Mouse (Mus musculus) liver, adult 2 months (tissue): Measurements from ENCODE around the gene Ncdn. TPM values are rescaled to one million over a fixed set of nuclear protein-coding genes. Genes with fewer than 3 reads are reported as not detected.

Source experiments
- DNase-seq: peaks from one replicate; pipeline ENCODE4 v3.0.0-alpha.2; 2011; ENCODE audit warnings: low read depth, low spot score; ENCODE audit errors: extremely low read depth
- H3K27ac ChIP-seq: fragments of 200-500 bp; replicated peaks from 2 replicates; pipeline ENCODE4 v1.5.1; 2012; ENCODE audit warnings: low read depth, mild to moderate bottlenecking, control low read depth, inconsistent platforms, low read length; ENCODE audit not compliant: insufficient read depth
- H3K27me3 ChIP-seq: fragments of 200-500 bp; 2 replicates; pipeline ENCODE4 v1.6.1; 2012; ENCODE audit warnings: mild to moderate bottlenecking, moderate library complexity, low read length, inconsistent platforms; ENCODE audit not compliant: control insufficient read depth, insufficient read depth
- H3K36me3 ChIP-seq: fragments of 200-500 bp; 2 replicates; pipeline ENCODE4 v1.6.1; 2012; ENCODE audit warnings: low read length, inconsistent platforms; ENCODE audit not compliant: control insufficient read depth, insufficient read depth
- H3K4me1 ChIP-seq: fragments of 200-500 bp; 2 replicates; pipeline ENCODE4 v1.6.1; 2011; ENCODE audit warnings: low read length; ENCODE audit not compliant: control insufficient read depth, insufficient read depth
- H3K4me3 ChIP-seq: fragments of 200-500 bp; 2 replicates; pipeline ENCODE4 v1.5.1; 2011; ENCODE audit warnings: low read depth, mild to moderate bottlenecking, control low read depth, low read length, moderate library complexity; ENCODE audit not compliant: insufficient read depth
- H3K79me2 ChIP-seq: fragments of 200-500 bp; 2 replicates; pipeline ENCODE4 v1.6.1; 2012; ENCODE audit warnings: inconsistent platforms, mild to moderate bottlenecking, low read length, moderate library complexity; ENCODE audit not compliant: control insufficient read depth, insufficient read depth
- H3K9ac ChIP-seq: fragments of 200-500 bp; 2 replicates; pipeline ENCODE4 v1.6.1; 2012; ENCODE audit warnings: low read depth, mild to moderate bottlenecking, control low read depth, inconsistent platforms, low read length
- CTCF ChIP-seq: fragments of 200-500 bp; IDR thresholded peaks from 2 replicates; pipeline ENCODE4 v1.5.1; 2011; ENCODE audit warnings: low read depth, low read length, control low read depth
- POLR2A ChIP-seq: fragments of 200-500 bp; IDR thresholded peaks from 2 replicates; pipeline ENCODE4 v1.6.1; 2011; ENCODE audit warnings: low read length, control low read depth; ENCODE audit not compliant: insufficient read depth; ENCODE audit errors: extremely low read depth
- WGBS: fragments of 180-500 bp; shearing (Covaris S2); methylation state at CpG from one replicate; pipeline ENCODE4 v1.1.7; 2018; 5-methylcytosine and 5-hydroxymethylcytosine counted together
- polyA plus RNA-seq: library from polyadenylated mRNA; depleted of rRNA; stranded (reverse); fragments of >200 nt; gene quantifications from 2 replicates; pipeline ENCODE4 v1.2.3, GENCODE M21; 2012; rRNA removed
- total RNA-seq: library from RNA; depleted of rRNA; stranded (reverse); fragments of >200 nt; gene quantifications from 2 replicates; pipeline ENCODE4 v1.2.3, GENCODE M21; 2014; rRNA removed

Ncdn gene
- total RNA-seq (2.4 and 4.2 TPM in 2 replicates), polyA plus RNA-seq (10.0 and 12.8 TPM in 2 replicates)

DNA sequence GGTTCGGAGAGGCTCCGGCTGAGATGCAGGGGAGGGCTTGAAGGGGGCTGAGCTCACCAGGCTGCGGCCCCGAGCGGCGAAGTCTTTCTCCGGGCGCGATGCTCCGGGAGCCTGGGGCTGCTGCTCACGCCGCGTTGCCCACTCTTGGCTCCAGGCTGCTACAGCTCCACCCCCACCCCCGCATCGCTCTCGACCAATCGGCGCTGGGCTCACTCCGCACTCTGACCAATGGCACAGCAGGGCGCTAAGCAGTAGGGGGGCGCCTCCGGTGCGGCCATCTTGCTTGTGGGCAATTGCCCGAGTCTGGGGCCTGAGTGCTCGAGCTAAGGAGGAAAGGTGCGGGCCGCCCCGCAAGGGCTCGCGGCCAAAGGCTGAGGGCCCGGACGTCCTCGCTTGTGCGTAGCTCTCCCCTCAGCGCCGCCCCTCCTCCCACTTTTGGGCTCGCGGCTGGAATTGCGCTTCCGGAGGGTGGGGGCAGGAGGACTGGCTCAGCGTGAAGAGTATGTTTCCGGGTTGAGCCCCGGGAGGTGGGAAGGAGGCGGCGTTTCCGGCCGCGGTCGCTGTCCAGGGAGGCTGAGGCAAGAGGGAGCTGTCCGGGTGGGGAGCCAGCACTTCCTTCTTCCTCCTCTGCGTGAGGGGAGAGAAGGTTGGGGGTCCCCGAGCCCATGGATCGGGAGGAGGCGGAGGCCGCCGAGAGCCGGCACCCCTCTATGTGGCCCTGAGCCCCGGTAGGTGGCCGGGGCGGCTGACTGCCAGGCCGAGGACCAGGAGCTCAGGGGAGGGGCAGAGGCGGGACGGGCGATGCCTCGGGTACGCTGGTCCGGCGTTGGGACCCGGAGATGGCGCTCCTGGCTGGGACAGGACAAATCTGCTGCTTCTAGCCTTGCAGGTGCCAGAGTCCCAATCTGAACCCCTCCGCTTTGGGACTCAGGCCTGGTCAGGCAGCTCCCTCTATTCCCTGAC is at the start of gene Ncdn, which contains the start of gene AU040320:
Gene Ncdn, minus strand, starts transcription at position 171 of the 963 bp plus-strand sequence.
Gene AU040320, plus strand, starts transcription at position 277 of the 963 bp plus-strand sequence.
- peak within 1 kb of the TSS; percentile 90 for H3K27ac ChIP-seq
- DNase-seq, result peak; percentile 82
- H3K79me2 ChIP-seq, result peaks cover 5% of the 10 kb centered on the region; the same call in 1 of the 2 replicates
- H3K36me3 ChIP-seq, result peaks cover 5% of the 10 kb centered on the region; the same call in 1 of the 2 replicates
- no peaks in the 10 kb centered on the region for H3K27me3 ChIP-seq
- H3K4me1 ChIP-seq, result peaks cover 6% of the 10 kb centered on the region
- peak within 1 kb of the TSS; percentile 88 for H3K9ac ChIP-seq
- peak within 1 kb of the TSS; percentile 82 for H3K4me3 ChIP-seq
- TF ChIP-seq POLR2A (peak; percentile 42), CTCF (no peak)
- WGBS, result 1% methylated on average over 71 of the region's 71 CpGs

DNA sequence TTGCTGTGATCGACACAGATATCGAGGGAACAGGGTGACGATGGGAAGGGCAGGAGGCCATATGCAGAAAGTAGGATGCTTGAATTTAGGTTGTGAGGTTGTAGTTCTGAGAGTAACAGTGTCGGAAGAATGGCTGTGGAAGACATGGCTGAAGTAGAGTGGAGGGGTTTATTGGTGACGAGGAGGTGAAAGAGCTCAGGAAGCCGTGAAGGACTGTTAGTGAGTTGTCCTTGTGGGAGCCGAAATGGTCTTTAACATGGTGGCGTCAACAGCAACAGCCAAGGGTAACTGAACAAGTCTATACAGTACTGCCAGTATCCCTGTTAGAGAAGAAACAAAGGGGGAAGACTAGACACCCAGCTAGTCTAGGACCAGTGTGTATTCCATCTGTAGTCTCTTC is 48.9 kb upstream of the Ncdn start:
- Histone ChIP-seq H3K9ac (no peak overlapping the region), H3K27ac (no peak overlapping the region), H3K4me3 (no peak overlapping the region), H3K36me3 (peaks cover 2% of the 10 kb centered on the region; the same call in 1 of the 2 replicates), H3K4me1 (no peaks in the 10 kb centered on the region), H3K79me2 (no peaks in the 10 kb centered on the region), H3K27me3 (no peaks in the 10 kb centered on the region)
- TF ChIP-seq POLR2A, result no peak
- no peak for TF ChIP-seq CTCF
- DNase-seq, result no peak
- 98% methylated on average over 8 of the region's 8 CpGs for WGBS

DNA sequence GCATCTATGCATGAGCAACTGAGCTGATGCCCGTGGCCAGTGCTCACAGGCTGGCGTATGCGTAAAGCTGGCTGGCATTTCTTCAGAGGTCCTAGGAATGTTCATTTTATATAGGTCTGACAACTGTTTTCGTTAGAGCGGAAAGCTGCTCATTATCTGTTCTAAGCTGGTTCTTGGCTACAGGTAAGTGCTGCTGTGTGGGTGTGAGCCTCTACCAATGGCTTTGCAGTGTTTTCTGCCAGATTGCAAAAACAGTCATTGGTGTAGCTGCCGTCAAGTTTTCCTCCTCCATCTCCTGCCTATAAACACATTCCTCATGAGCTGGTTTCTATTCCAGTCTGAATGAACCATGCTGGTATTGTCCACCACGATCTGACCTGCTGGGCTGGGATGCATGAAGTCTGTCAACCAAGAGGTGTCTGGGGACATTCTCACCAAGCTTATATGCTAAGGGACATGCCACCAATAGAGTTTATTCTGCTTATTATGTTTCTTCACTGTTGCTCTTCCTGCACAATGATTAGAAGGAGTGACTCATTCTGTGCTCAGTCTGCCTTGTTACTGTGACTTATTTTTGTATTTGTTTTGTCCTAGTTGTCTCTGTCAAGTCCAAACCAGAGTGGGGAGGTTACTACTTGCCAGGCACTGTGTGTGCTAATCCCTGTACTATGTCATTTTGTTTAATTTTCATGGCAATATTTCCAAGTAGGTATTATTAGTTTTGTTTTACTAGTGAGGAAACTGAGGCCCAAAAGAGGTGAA is 39.3 kb upstream of the Ncdn start:
- 95% methylated on average over 7 of the region's 7 CpGs for WGBS
- no peaks in the 10 kb centered on the region for H3K4me1 ChIP-seq
- DNase-seq, result no peak
- no peak overlapping the region for H3K4me3 ChIP-seq
- no peak overlapping the region for H3K27ac ChIP-seq
- peaks cover 3% of the 10 kb centered on the region for H3K79me2 ChIP-seq
- TF ChIP-seq CTCF (no peak), POLR2A (no peak)
- no peak overlapping the region for H3K9ac ChIP-seq
- H3K27me3 ChIP-seq, result no peaks in the 10 kb centered on the region
- H3K36me3 ChIP-seq, result peaks cover 13% of the 10 kb centered on the region; the same call in 1 of the 2 replicates

DNA sequence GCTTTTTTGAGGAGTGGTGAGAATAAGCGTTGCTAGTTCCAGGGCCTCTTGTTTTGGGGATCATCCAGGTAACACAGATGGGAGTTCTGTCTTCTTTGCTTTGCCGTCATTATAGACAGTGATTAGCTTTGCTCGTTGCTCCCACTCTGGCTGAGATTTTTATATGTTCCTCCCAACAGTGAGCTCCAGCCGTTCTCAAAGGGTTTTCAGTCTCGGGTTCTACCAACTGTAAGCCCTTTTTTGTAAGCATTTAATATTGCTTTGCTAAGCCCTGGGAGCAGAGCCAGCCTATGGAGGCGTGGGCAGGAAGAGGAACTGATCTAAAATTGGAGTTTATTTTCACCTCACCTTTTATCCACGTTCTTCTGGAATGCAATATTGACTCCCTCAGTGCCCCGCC is 29.8 kb upstream of the Ncdn start:
- Histone ChIP-seq H3K4me1 (no peaks in the 10 kb centered on the region), H3K36me3 (peaks cover 6% of the 10 kb centered on the region), H3K27me3 (no peaks in the 10 kb centered on the region), H3K9ac (no peak overlapping the region), H3K79me2 (no peaks in the 10 kb centered on the region; the same call in 1 of the 2 replicates), H3K27ac (no peak overlapping the region), H3K4me3 (no peak overlapping the region)
- WGBS, result 77% methylated on average over 8 of the region's 8 CpGs
- no peak for DNase-seq
- TF ChIP-seq CTCF, result no peak
- TF ChIP-seq POLR2A, result no peak

DNA sequence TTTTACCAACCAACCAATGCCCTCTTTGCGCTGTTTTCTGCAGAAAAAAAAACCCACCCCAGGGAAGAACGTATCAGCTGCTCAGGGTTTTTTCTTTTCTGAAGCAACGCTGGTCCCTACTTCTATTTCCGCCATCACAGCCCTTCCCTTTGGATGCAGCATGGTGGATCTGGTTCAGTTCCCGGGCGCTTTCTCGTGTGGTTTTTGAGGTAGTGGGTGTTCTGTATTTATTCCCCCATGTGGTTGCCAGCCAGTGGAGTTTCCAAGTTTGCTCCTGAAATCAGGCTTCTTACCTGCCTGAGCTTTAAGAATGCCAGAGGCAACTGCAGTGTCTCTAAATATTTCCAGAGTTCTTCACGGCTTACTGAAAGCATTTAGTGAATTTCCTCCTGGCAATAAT is 29.3 kb upstream of the Ncdn start:
- Histone ChIP-seq H3K9ac (no peak overlapping the region), H3K4me3 (no peak overlapping the region), H3K79me2 (no peaks in the 10 kb centered on the region; the same call in 1 of the 2 replicates), H3K36me3 (peaks cover 6% of the 10 kb centered on the region), H3K4me1 (no peaks in the 10 kb centered on the region), H3K27ac (no peak overlapping the region), H3K27me3 (no peaks in the 10 kb centered on the region)
- no peak for DNase-seq
- TF ChIP-seq POLR2A (no peak), CTCF (no peak)
- 96% methylated on average over 8 of the region's 8 CpGs for WGBS
